ENCODE assay signal across 15 mouse cellular contexts in genomic region chr7:37832322-37832721, GRCm38 (mm10). TPM values are rescaled to one million over a fixed set of nuclear protein-coding genes. Genes with fewer than 3 reads are reported as not detected.
A peak's percentile ranks its signal among the peaks of the same experiment; 100 is the strongest.
DNase-seq lines count a peak whose midpoint lies in the region; ATAC-seq lines count a peak whose summit lies in the region.
"Had no signal": no experiment of that assay in that cellular context is flagged by ENCODE, and none has a peak within 500 bp of the region (broad histone marks: within the 10 kb centered on the region; RNA-seq: fewer than 3 reads in every experiment).

No protein-coding gene starts in this region.

- 31% methylated on average over 4 of the region's 4 CpGs for WGBS in forebrain, embryonic 16.5 days
- WGBS in midbrain, embryonic 15.5 days = 33% methylated on average over 4 of the region's 4 CpGs

- peaks cover 14% of the 10 kb centered on the region for H3K4me1 ChIP-seq in forebrain, embryonic 16.5 days (replicated peaks; ENCODE audit: control insufficient read depth, insufficient read depth, low read length)
- peaks cover 4% of the 10 kb centered on the region; the same call in 1 of the 2 replicates for H3K4me1 ChIP-seq in midbrain, embryonic 15.5 days
- H3K4me1 ChIP-seq: kidney, embryonic 15.5 days had no signal

- peak; percentile 43 for ATAC-seq in forebrain, embryonic 16.5 days
- ATAC-seq in midbrain, embryonic 15.5 days (replicated peaks) = 0 out of 2 replicates have a peak, but pooled peaks have one; percentile 20

- H3K9ac ChIP-seq in forebrain, embryonic 16.5 days (replicated peaks; ENCODE audit: low read depth, low read length) = no peak overlapping the region
- no peak overlapping the region for H3K9ac ChIP-seq in midbrain, embryonic 15.5 days
- H3K9ac ChIP-seq: kidney, embryonic 15.5 days had no signal

- no peaks in the 10 kb centered on the region for H3K9me3 ChIP-seq in forebrain, embryonic 16.5 days (ENCODE audit: control insufficient read depth, low read length)
- no peaks in the 10 kb centered on the region for H3K9me3 ChIP-seq in midbrain, embryonic 15.5 days
- H3K9me3 ChIP-seq: kidney, embryonic 15.5 days had no signal

- DNase-seq in cerebellum, postnatal 10 days = peak; percentile 70 to 81
- DNase-seq in cerebellum, adult 18-20 months = no peak
- peak; percentile 35 for DNase-seq in left cerebral cortex, postnatal 4 days
- no peak for DNase-seq in left cerebral cortex, postnatal 14 days (ENCODE audit: low spot score in 2 of 2)
- DNase-seq in gastrocnemius, postnatal 36 days = no peak
- DNase-seq in lung, postnatal 36 days = no peak
- DNase-seq: cerebellum, adult 9-11 months; heart, adult 2 months; lung, adult 2 months had no signal

- no peaks in the 10 kb centered on the region for H3K27me3 ChIP-seq in forebrain, embryonic 16.5 days (replicated peaks; ENCODE audit: control insufficient read depth, insufficient read depth, low read length)
- H3K27me3 ChIP-seq in midbrain, embryonic 15.5 days (replicated peaks) = no peaks in the 10 kb centered on the region
- H3K27me3 ChIP-seq: kidney, embryonic 15.5 days had no signal

- no peak overlapping the region for H3K27ac ChIP-seq in forebrain, embryonic 16.5 days (ENCODE audit: low read length)
- no peak overlapping the region for H3K27ac ChIP-seq in midbrain, embryonic 15.5 days
- H3K27ac ChIP-seq: heart, adult 2 months; kidney, embryonic 15.5 days; layer of hippocampus, adult 2 months had no signal

- no peaks in the 10 kb centered on the region for H3K36me3 ChIP-seq in forebrain, embryonic 16.5 days (ENCODE audit: control insufficient read depth, insufficient read depth)
- H3K36me3 ChIP-seq in midbrain, embryonic 15.5 days (replicated peaks) = no peaks in the 10 kb centered on the region
- H3K36me3 ChIP-seq: kidney, embryonic 15.5 days had no signal

- no peak overlapping the region for H3K4me3 ChIP-seq in forebrain, embryonic 16.5 days (replicated peaks; ENCODE audit: low read length)
- H3K4me3 ChIP-seq in midbrain, embryonic 15.5 days = no peak overlapping the region
- H3K4me3 ChIP-seq: heart, adult 2 months; kidney, embryonic 15.5 days; layer of hippocampus, adult 2 months; myocyte had no signal

- no peak overlapping the region for H3K4me2 ChIP-seq in forebrain, embryonic 16.5 days (ENCODE audit: low read length)
- H3K4me2 ChIP-seq in midbrain, embryonic 15.5 days = no peak overlapping the region
- H3K4me2 ChIP-seq: kidney, embryonic 15.5 days had no signal

- intact Hi-C loops in left cerebral cortex, postnatal 4 days (cut with DNase I) = no loop called here
- intact Hi-C loops in left cerebral cortex, postnatal 14 days (cut with DNase I) = no loop called here
- intact Hi-C loops in gastrocnemius, postnatal 36 days (cut with DNase I) = no loop called here

RNA-seq across cellular contexts. Expression of gene Zfp536, which starts 58.9 kb away (rescaled TPM):
- total RNA-seq in left cerebral cortex, postnatal 4 days (2021) = 10 to 100 TPM; 32.5 to 37.6 TPM
- 10 to 100 TPM; 28.7 to 30.0 TPM for total RNA-seq in left cerebral cortex, postnatal 14 days (2021)
- polyA plus RNA-seq in forebrain, embryonic 16.5 days (2015; fragmentation: Nextera tagmentation; extraction: Ambion mirVana) = 29.1 and 31.1 TPM in 2 replicates
- polyA plus RNA-seq in midbrain, embryonic 15.5 days (2015; fragmentation: Nextera tagmentation; extraction: Ambion mirVana) = 36.5 and 36.7 TPM in 2 replicates
- total RNA-seq in gastrocnemius, postnatal 36 days (2021) = 1 to 10 TPM in 1 of 2 experiments, under 1 TPM in 1; 0.81 to 1.0 TPM
- total RNA-seq: megakaryocyte progenitor cell, adult 5-6 weeks had no signal
- polyA plus RNA-seq: myocyte had no signal

Comparison
In these comparisons a context has a peak if more than half of its experiments do, and no peak if none do; other contexts are left out.
1. DNase-seq: peak in cerebellum, postnatal 10 days (2 of 2) and left cerebral cortex, postnatal 4 days (single experiment); none in cerebellum, adult 18-20 months (0 of 2), left cerebral cortex, postnatal 14 days (0 of 2), gastrocnemius, postnatal 36 days (0 of 2) and lung, postnatal 36 days (single experiment).
2. RNA of gene Zfp536, which starts 58.9 kb away (total RNA-seq): 32.5 to 37.6 TPM in left cerebral cortex, postnatal 4 days and 28.7 to 30.0 TPM in left cerebral cortex, postnatal 14 days; 0.81 to 1.0 TPM in gastrocnemius, postnatal 36 days; every median in the first group is over 10 times any median in the second.